Mouse (Mus musculus) spleen, postnatal 14 days (tissue): Measurements from ENCODE around the gene Plekho1.
A peak's percentile ranks its signal among the peaks of the same experiment; 100 is the strongest.
"Not testable (repeated sequence)": the region's sequence is repeated elsewhere in the genome, so short reads cannot be mapped to it uniquely, and the experiment has no call there.

Experiments
- DNase-seq, 2 experiments: peaks; one replicate each; pipeline ENCODE4 v3.0.0; 2021 to 2022; ENCODE audit warnings: low spot score in 2 of 2

Gene Plekho1

GRCm38 (mm10) chr3:95995802-95996428 is at the start of gene Plekho1:
Gene Plekho1 (minus strand): TSS chr3:95996001.
- peak; percentile 55 to 58 for DNase-seq

- not testable (repeated sequence) for DNase-seq
Measured at GRCm38 (mm10) chr3:96044559-96044958, 48.8 kb upstream of the Plekho1 start.

GRCm38 (mm10) chr3:96043104-96043503 is 47.3 kb upstream of the Plekho1 start:
- DNase-seq = no peak

- DNase-seq = no peak
Measured at GRCm38 (mm10) chr3:96041079-96041478, 45.3 kb upstream of the Plekho1 start.

GRCm38 (mm10) chr3:96040663-96041006 is 44.8 kb upstream of the Plekho1 start:
- no peak for DNase-seq

- no peak for DNase-seq
Measured at GRCm38 (mm10) chr3:96039857-96040662, 44.3 kb upstream of the Plekho1 start.

GRCm38 (mm10) chr3:96038851-96039250 is 43.0 kb upstream of the Plekho1 start:
- no peak for DNase-seq

GRCm38 (mm10) chr3:96038156-96038555 is 42.4 kb upstream of the Plekho1 start:
- DNase-seq = no peak

GRCm38 (mm10) chr3:96036796-96037195 is 41.0 kb upstream of the Plekho1 start:
- DNase-seq = no peak

GRCm38 (mm10) chr3:96033046-96033445 is 37.2 kb upstream of the Plekho1 start:
- DNase-seq = no peak

- no peak for DNase-seq
Measured at GRCm38 (mm10) chr3:96032652-96033017, 36.8 kb upstream of the Plekho1 start.

- DNase-seq = peak in 1 of 2 experiments; percentile 18
Measured at GRCm38 (mm10) chr3:96031991-96032651, 36.3 kb upstream of the Plekho1 start.

GRCm38 (mm10) chr3:96029766-96030165 is 34.0 kb upstream of the Plekho1 start:
- no peak for DNase-seq

GRCm38 (mm10) chr3:96029336-96029735 is 33.5 kb upstream of the Plekho1 start:
- no peak for DNase-seq

GRCm38 (mm10) chr3:96027875-96028274 is 32.1 kb upstream of the Plekho1 start:
- no peak for DNase-seq

GRCm38 (mm10) chr3:96027145-96027544 is 31.3 kb upstream of the Plekho1 start:
- no peak for DNase-seq

- DNase-seq = no peak
Measured at GRCm38 (mm10) chr3:96021421-96022128, 25.8 kb upstream of the Plekho1 start.

GRCm38 (mm10) chr3:96020735-96021134 is 24.9 kb upstream of the Plekho1 start:
- DNase-seq = no peak

- no peak for DNase-seq
Measured at GRCm38 (mm10) chr3:96017461-96017860, 21.7 kb upstream of the Plekho1 start.

- no peak for DNase-seq
Measured at GRCm38 (mm10) chr3:96016257-96016889, 20.6 kb upstream of the Plekho1 start.

- DNase-seq = no peak
Measured at GRCm38 (mm10) chr3:96015681-96016080, 19.9 kb upstream of the Plekho1 start.

GRCm38 (mm10) chr3:96012805-96013204 is 17.0 kb upstream of the Plekho1 start:
- DNase-seq = no peak
